Mouse (Mus musculus) kidney, postnatal 0 days (tissue): ENCODE measurements around the gene Mfsd5. TPM values are rescaled to one million over a fixed set of nuclear protein-coding genes. Genes with fewer than 3 reads are reported as not detected.

Source experiments
- ATAC-seq: fragments of 200-750 bp; cut with Nextera tagmentation; replicated peaks from 2 replicates; pipeline ENCODE4 v1.8.0; 2017; ENCODE audit warnings: low read depth, moderate number of reproducible peaks, moderate TSS enrichment, moderate library complexity; ENCODE audit not compliant: low FRiP score
- DNase-seq: peaks from one replicate; pipeline ENCODE4 v3.0.0-alpha.2; 2016; ENCODE audit warnings: low spot score
- H3K27ac ChIP-seq: fragments of 300-500 bp; sonication (generic); 2 replicates; pipeline ENCODE4 v1.5.1; 2014; ENCODE audit warnings: mild to moderate bottlenecking
- H3K27me3 ChIP-seq: fragments of 300-500 bp; sonication (generic); 2 replicates; pipeline ENCODE4 v1.6.1; 2014; ENCODE audit warnings: low read length, mixed read lengths; ENCODE audit not compliant: insufficient read depth
- H3K36me3 ChIP-seq: fragments of 300-500 bp; sonication (generic); 2 replicates; pipeline ENCODE4 v1.6.1; 2014; ENCODE audit warnings: low read length, mixed read lengths; ENCODE audit not compliant: insufficient read depth
- H3K4me1 ChIP-seq: fragments of 300-500 bp; sonication (generic); replicated peaks from 2 replicates; pipeline ENCODE4 v1.6.1; 2014; ENCODE audit warnings: antibody characterized with exemption, low read length, mixed read lengths; ENCODE audit not compliant: insufficient read depth
- H3K4me2 ChIP-seq: fragments of 300-500 bp; sonication (generic); 2 replicates; pipeline ENCODE4 v1.6.1; 2014; ENCODE audit warnings: mild to moderate bottlenecking, low read length, moderate library complexity, mixed read lengths
- H3K4me3 ChIP-seq: fragments of 300-500 bp; sonication (generic); replicated peaks from 2 replicates; pipeline ENCODE4 v1.5.1; 2014; ENCODE audit warnings: low read depth, low read length
- H3K9ac ChIP-seq: fragments of 300-500 bp; sonication (generic); 2 replicates; pipeline ENCODE4 v1.6.1; 2014; ENCODE audit warnings: low read depth, low read length
- H3K9me3 ChIP-seq: fragments of 300-500 bp; sonication (generic); replicated peaks from 2 replicates; pipeline ENCODE4 v1.6.1; 2016; ENCODE audit warnings: low read length, inconsistent platforms, mixed read lengths
- CTCF ChIP-seq: IDR thresholded peaks from 2 replicates; pipeline ENCODE4 v1.5.1; 2016; ENCODE audit warnings: antibody characterized with exemption, low read depth, mild to moderate bottlenecking, moderate library complexity
- WGBS: fragments of 180-500 bp; shearing (Covaris S2); extraction: QIAGEN DNeasy Blood & Tissue Kit; methylation state at CpG from one replicate; pipeline ENCODE4 v1.1.7; 2014; 5-methylcytosine and 5-hydroxymethylcytosine counted together
- polyA plus RNA-seq: library from polyadenylated mRNA; unstranded; fragments of >200 nt; fragmentation: Nextera tagmentation; extraction: Ambion mirVana; gene quantifications from 2 replicates; pipeline ENCODE4 v1.2.1, GENCODE M21; 2015

Gene Mfsd5
- polyA plus RNA-seq, 1 experiment from 2014 or later: 73.2 TPM

GRCm38 (mm10) chr15:102255547-102256255 is 23.6 kb upstream of the Mfsd5 start:
- Histone ChIP-seq H3K9me3 (no peaks in the 10 kb centered on the region), H3K4me2 (peak overlapping the region; percentile 69), H3K36me3 (no peaks in the 10 kb centered on the region), H3K27me3 (no peaks in the 10 kb centered on the region), H3K27ac (0 out of 2 replicates have a peak overlapping the region, but pooled peaks have one; percentile 31), H3K4me1 (peaks cover 25% of the 10 kb centered on the region), H3K9ac (no peak overlapping the region), H3K4me3 (peak overlapping the region; percentile 70; the same call in 1 of the 2 replicates)
- TF ChIP-seq CTCF: no peak
- ATAC-seq: peak; percentile 33
- WGBS: 55% methylated on average over 14 of the region's 14 CpGs
- DNase-seq: no peak

GRCm38 (mm10) chr15:102256431-102257201 is 22.6 kb upstream of the Mfsd5 start:
- Histone ChIP-seq H3K9ac (peak overlapping the region; percentile 68), H3K36me3 (no peaks in the 10 kb centered on the region), H3K4me1 (peaks cover 25% of the 10 kb centered on the region), H3K9me3 (no peaks in the 10 kb centered on the region), H3K4me3 (peak overlapping the region; percentile 70), H3K27ac (peak overlapping the region; percentile 60), H3K4me2 (peak overlapping the region; percentile 69), H3K27me3 (no peaks in the 10 kb centered on the region)
- no peak for TF ChIP-seq CTCF
- WGBS: 10% methylated on average over 22 of the region's 22 CpGs
- ATAC-seq (no peak), DNase-seq (no peak)

DNA sequence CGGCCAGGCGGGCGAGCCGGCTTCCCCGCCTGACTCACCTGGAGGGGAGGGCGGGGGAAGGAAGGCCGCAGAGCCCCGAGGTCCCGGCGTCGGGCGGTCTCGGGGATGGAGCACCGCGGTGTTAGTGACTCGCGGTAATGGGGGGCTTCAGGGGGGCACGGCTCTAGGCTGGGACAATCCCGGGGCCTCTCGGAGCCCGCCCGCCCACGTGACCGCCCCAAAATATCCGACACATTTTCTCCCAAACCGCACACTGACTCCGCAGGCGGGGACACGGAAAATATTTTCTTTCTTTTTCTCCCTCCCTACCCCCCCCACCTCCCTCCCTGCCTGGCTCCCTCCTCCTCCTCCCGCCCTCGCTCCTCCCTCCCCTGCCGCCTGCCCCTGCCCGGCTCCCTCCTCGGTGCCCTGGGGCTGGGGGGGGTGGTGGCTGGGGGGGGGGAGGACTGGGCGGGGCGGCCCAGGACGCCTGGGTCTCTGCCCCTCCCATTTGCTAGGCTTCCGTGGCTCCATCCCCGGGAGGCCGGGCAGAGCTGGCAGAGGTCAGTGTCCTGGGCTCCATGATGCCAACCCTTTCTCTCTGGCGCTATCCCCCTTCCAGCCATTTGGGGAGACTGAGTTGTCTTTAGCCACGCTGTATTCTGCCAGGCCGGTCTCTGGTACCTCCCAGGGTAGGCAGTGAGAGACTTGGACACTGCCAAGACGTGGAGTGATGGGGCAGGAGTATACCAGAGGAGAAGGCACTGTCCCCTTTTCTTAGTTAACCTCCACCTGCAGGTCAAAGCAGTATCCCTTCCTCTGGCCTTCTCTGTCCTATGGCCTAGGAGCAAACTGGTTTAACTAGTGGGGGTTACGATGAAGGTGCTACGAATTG is 21.8 kb upstream of the Mfsd5 start, which contains the start of gene Rarg:
TSS of gene Rarg (minus strand) at position 316 of the 874 bp plus-strand sequence.
- no peak for TF ChIP-seq CTCF
- Histone ChIP-seq H3K27me3 (no peaks in the 10 kb centered on the region), H3K27ac (peak within 1 kb of the TSS; percentile 60), H3K4me1 (peaks cover 25% of the 10 kb centered on the region), H3K4me2 (peak within 1 kb of the TSS; percentile 69), H3K36me3 (no peaks in the 10 kb centered on the region), H3K9ac (peak within 1 kb of the TSS; percentile 68), H3K9me3 (no peaks in the 10 kb centered on the region), H3K4me3 (peak within 1 kb of the TSS; percentile 70)
- WGBS: 2% methylated on average over 41 of the region's 46 CpGs
- ATAC-seq: peak; percentile 75
- peak; percentile 55 for DNase-seq

- no peak for TF ChIP-seq CTCF
- H3K27ac ChIP-seq: peak overlapping the region; percentile 60
- WGBS: 17% methylated on average over 12 of the region's 12 CpGs
- ATAC-seq (no peak), DNase-seq (no peak)
- peak overlapping the region; percentile 69 for H3K4me2 ChIP-seq
- H3K27me3 ChIP-seq: no peaks in the 10 kb centered on the region
- peak overlapping the region; percentile 68; the same call in 1 of the 2 replicates for H3K9ac ChIP-seq
- H3K4me1 ChIP-seq: peaks cover 25% of the 10 kb centered on the region
- peak overlapping the region; percentile 70 for H3K4me3 ChIP-seq
- H3K9me3 ChIP-seq: no peaks in the 10 kb centered on the region
- H3K36me3 ChIP-seq: no peaks in the 10 kb centered on the region
These were observed 21.2 kb upstream of the Mfsd5 start for GRCm38 (mm10) chr15:102258076-102258470.

DNA sequence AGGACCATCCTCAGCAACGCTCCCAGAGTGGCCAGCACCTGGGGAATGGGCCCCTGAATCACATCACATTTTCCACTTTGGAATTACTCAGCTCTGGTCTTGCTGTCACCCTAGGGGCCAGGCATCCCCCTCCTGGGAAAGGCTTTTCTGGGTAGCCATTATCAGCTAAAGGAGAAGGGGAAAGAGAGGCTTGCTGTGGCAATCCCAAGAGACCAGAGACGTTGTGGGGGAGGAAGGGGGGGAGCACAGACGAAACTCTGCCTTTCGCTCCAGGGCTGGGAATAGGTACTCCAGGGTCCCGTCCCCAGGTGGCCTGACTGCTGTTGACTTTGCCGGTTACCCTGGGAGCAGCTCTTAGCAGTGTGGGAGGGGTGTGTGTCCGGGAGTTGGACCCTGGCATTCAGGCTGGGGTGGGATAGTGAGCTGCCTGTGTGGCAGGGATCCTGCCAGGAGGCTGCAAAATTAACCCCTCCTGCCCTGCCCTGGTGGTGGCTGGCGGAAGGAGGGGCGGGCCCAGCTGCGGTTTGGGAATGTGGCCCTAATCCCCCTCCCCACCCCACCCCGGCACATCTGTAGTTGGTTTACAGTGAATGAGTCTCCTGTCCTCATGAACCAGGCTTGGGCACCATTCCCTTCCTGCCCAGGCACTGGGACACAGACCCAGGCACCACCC is 20.5 kb upstream of the Mfsd5 start:
- DNase-seq (no peak), ATAC-seq (no peak)
- Histone ChIP-seq H3K4me3 (no peak overlapping the region), H3K4me1 (peaks cover 25% of the 10 kb centered on the region), H3K27me3 (no peaks in the 10 kb centered on the region), H3K36me3 (no peaks in the 10 kb centered on the region), H3K27ac (no peak overlapping the region), H3K4me2 (no peak overlapping the region), H3K9ac (no peak overlapping the region), H3K9me3 (no peaks in the 10 kb centered on the region)
- no peak for TF ChIP-seq CTCF
- 29% methylated on average over 11 of the region's 11 CpGs for WGBS
